Mouse (Mus musculus) midbrain, postnatal 0 days (tissue): ENCODE results near the gene Itgb2. TPM values are rescaled to one million over a fixed set of nuclear protein-coding genes. Genes with fewer than 3 reads are reported as not detected.
A peak's percentile ranks its signal among the peaks of the same experiment; 100 is the strongest.

Source experiments
- ATAC-seq: fragments of 200-750 bp; cut with Nextera tagmentation; 2 replicates; pipeline ENCODE4 v1.8.0; 2017; ENCODE audit warnings: moderate number of reproducible peaks, mild to moderate bottlenecking, moderate TSS enrichment, moderate library complexity; ENCODE audit not compliant: low FRiP score
- DNase-seq: peaks from one replicate; pipeline ENCODE4 v3.0.0-alpha.2; 2015; ENCODE audit warnings: low spot score
- H3K27ac ChIP-seq: fragments of 300-500 bp; sonication (generic); 2 replicates; pipeline ENCODE4 v1.5.1; 2014; ENCODE audit warnings: low read depth, mild to moderate bottlenecking, low read length, mixed read lengths
- H3K27me3 ChIP-seq: fragments of 300-500 bp; sonication (generic); 2 replicates; pipeline ENCODE4 v1.6.1; 2014; ENCODE audit warnings: low read length, control low read depth, mixed read lengths; ENCODE audit not compliant: insufficient read depth
- H3K36me3 ChIP-seq: fragments of 300-500 bp; sonication (generic); 2 replicates; pipeline ENCODE4 v1.6.1; 2014; ENCODE audit warnings: low read length, control low read depth, mixed read lengths; ENCODE audit not compliant: insufficient read depth
- H3K4me1 ChIP-seq: fragments of 300-500 bp; sonication (generic); 2 replicates; pipeline ENCODE4 v1.6.1; 2014; ENCODE audit warnings: mild to moderate bottlenecking, control low read depth, antibody characterized with exemption, low read length, mixed read lengths; ENCODE audit not compliant: insufficient read depth
- H3K4me2 ChIP-seq: fragments of 300-500 bp; sonication (generic); 2 replicates; pipeline ENCODE4 v1.6.1; 2014; ENCODE audit warnings: low read depth, mild to moderate bottlenecking, low read length, mixed read lengths; ENCODE audit not compliant: poor library complexity, severe bottlenecking
- H3K4me3 ChIP-seq: fragments of 300-500 bp; sonication (generic); 2 replicates; pipeline ENCODE4 v1.5.1; 2014; ENCODE audit warnings: low read depth, mild to moderate bottlenecking, low read length, moderate library complexity
- H3K9ac ChIP-seq: fragments of 300-500 bp; sonication (generic); replicated peaks from 2 replicates; pipeline ENCODE4 v1.6.1; 2014; ENCODE audit warnings: mild to moderate bottlenecking, low read length, moderate library complexity, mixed read lengths; ENCODE audit not compliant: poor library complexity, severe bottlenecking
- H3K9me3 ChIP-seq: fragments of 300-500 bp; sonication (generic); 2 replicates; pipeline ENCODE4 v1.6.1; 2016; ENCODE audit warnings: low read length, control low read depth
- CTCF ChIP-seq: IDR thresholded peaks from 2 replicates; pipeline ENCODE4 v1.5.1; 2016; ENCODE audit warnings: antibody characterized with exemption, mild to moderate bottlenecking
- WGBS: fragments of 180-500 bp; shearing (Covaris S2); extraction: QIAGEN DNeasy Blood & Tissue Kit; methylation state at CpG from one replicate; pipeline ENCODE4 v1.1.7; 2014; 5-methylcytosine and 5-hydroxymethylcytosine counted together
- polyA plus RNA-seq: library from polyadenylated mRNA; unstranded; fragments of >200 nt; fragmentation: Nextera tagmentation; extraction: Ambion mirVana; gene quantifications from 2 replicates; pipeline ENCODE4 v1.2.1, GENCODE M21; 2015
- total RNA-seq: library from RNA; depleted of rRNA; stranded (reverse); fragments of >200 nt; gene quantifications from 2 replicates; pipeline ENCODE4 v1.2.3, GENCODE M21; 2014

Itgb2 gene
- total and polyA plus RNA-seq, 2 experiments from 2014 or later = 0.55 to 1.2 TPM

- Histone ChIP-seq H3K27ac (no peak overlapping the region), H3K9ac (no peak overlapping the region), H3K27me3 (no peaks in the 10 kb centered on the region), H3K4me1 (no peaks in the 10 kb centered on the region), H3K4me2 (no peak overlapping the region), H3K36me3 (no peaks in the 10 kb centered on the region), H3K4me3 (no peak overlapping the region), H3K9me3 (no peaks in the 10 kb centered on the region)
- 92% methylated on average over 11 of the region's 11 CpGs for WGBS
- TF ChIP-seq CTCF = no peak
- DNase-seq (no peak), ATAC-seq (no peak)
Measured at GRCm38 (mm10) chr10:77560090-77560489, 30.0 kb downstream of the Itgb2 start.

- no peak for TF ChIP-seq CTCF
- ATAC-seq = no peak
- Histone ChIP-seq H3K36me3 (no peaks in the 10 kb centered on the region), H3K27me3 (no peaks in the 10 kb centered on the region), H3K27ac (no peak overlapping the region), H3K4me1 (no peaks in the 10 kb centered on the region), H3K4me3 (no peak overlapping the region), H3K9ac (no peak overlapping the region), H3K9me3 (no peaks in the 10 kb centered on the region), H3K4me2 (no peak overlapping the region)
- 92% methylated on average over 9 of the region's 9 CpGs for WGBS
- DNase-seq = no peak
Measured at GRCm38 (mm10) chr10:77560830-77561229, 30.8 kb downstream of the Itgb2 start.

- Histone ChIP-seq H3K4me3 (no peak overlapping the region), H3K27ac (no peak overlapping the region), H3K9ac (no peak overlapping the region), H3K36me3 (no peaks in the 10 kb centered on the region), H3K27me3 (no peaks in the 10 kb centered on the region), H3K4me2 (no peak overlapping the region), H3K4me1 (no peaks in the 10 kb centered on the region), H3K9me3 (no peaks in the 10 kb centered on the region)
- no peak for DNase-seq
- no peak for ATAC-seq
- WGBS = 81% methylated on average over 2 of the region's 2 CpGs
- no peak for TF ChIP-seq CTCF
Measured at GRCm38 (mm10) chr10:77561508-77561907, 31.5 kb downstream of the Itgb2 start.

GRCm38 (mm10) chr10:77565005-77565404, 35.0 kb downstream of the Itgb2 start:
- Histone ChIP-seq H3K9me3 (no peaks in the 10 kb centered on the region), H3K36me3 (no peaks in the 10 kb centered on the region), H3K27me3 (no peaks in the 10 kb centered on the region), H3K4me3 (no peak overlapping the region), H3K27ac (no peak overlapping the region), H3K4me2 (no peak overlapping the region), H3K4me1 (no peaks in the 10 kb centered on the region), H3K9ac (no peak overlapping the region)
- ATAC-seq (no peak), DNase-seq (no peak)
- WGBS = 82% methylated on average over 8 of the region's 8 CpGs
- no peak for TF ChIP-seq CTCF

GRCm38 (mm10) chr10:77566651-77567050, 36.6 kb downstream of the Itgb2 start:
- Histone ChIP-seq H3K4me3 (no peak overlapping the region), H3K27ac (no peak overlapping the region), H3K9me3 (no peaks in the 10 kb centered on the region), H3K36me3 (no peaks in the 10 kb centered on the region), H3K4me2 (no peak overlapping the region), H3K4me1 (no peaks in the 10 kb centered on the region), H3K27me3 (no peaks in the 10 kb centered on the region), H3K9ac (no peak overlapping the region)
- WGBS = 33% methylated on average over 8 of the region's 8 CpGs
- no peak for ATAC-seq
- TF ChIP-seq CTCF = peak; percentile 69
- peak; percentile 56 for DNase-seq

GRCm38 (mm10) chr10:77569481-77569880, 39.4 kb downstream of the Itgb2 start:
- Histone ChIP-seq H3K9ac (no peak overlapping the region), H3K4me3 (no peak overlapping the region), H3K4me1 (no peaks in the 10 kb centered on the region), H3K4me2 (no peak overlapping the region), H3K27me3 (no peaks in the 10 kb centered on the region), H3K36me3 (no peaks in the 10 kb centered on the region), H3K27ac (no peak overlapping the region), H3K9me3 (no peaks in the 10 kb centered on the region)
- TF ChIP-seq CTCF = no peak
- ATAC-seq = no peak
- WGBS = 38% methylated on average over 7 of the region's 7 CpGs
- DNase-seq = no peak
